Mouse (Mus musculus): ENCODE measurements around the gene Gabra4. TPM values are rescaled to one million over a fixed set of nuclear protein-coding genes. Genes with fewer than 3 reads are reported as not detected.

Gene Gabra4
- polyA plus RNA-seq, 1 experiment from 2014 or later, result 22.1 TPM

Other genes with a start within 250 kb of the Gabra4 start
- 0.74 and 0.83 TPM in 2 replicates for gene Cox7b2, start 110.1 kb downstream of the Gabra4 start, polyA plus RNA-seq (2015; fragmentation: Nextera tagmentation; extraction: Ambion mirVana)
- gene Gabrb1, start 195 bp downstream of the Gabra4 start, polyA plus RNA-seq (2015; fragmentation: Nextera tagmentation; extraction: Ambion mirVana), result 33.1 and 35.5 TPM in 2 replicates